ENCODE assay signal across 8 mouse cellular contexts in the genomic region with DNA sequence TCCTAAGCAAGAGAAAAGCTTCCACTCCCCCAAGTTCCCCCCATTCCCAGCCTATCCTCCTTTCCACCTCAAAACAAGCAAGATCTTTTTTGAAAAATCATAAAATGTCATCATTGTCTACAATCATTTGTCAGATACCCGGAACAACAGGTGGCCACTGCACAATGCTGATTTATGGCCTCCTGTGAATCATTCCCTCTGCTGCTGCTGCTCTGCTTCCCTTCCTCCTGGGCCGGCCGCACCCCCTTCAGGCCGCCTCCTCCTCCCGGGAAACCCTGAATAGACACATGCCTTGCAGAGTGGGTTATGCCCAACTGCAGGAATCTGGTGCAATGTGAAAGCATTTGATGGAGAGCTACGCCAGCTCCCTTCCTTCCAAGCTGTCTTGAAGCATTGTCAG. TPM values are rescaled to one million over a fixed set of nuclear protein-coding genes. Genes with fewer than 3 reads are reported as not detected.
DNase-seq lines count a peak whose midpoint lies in the region; ATAC-seq and TF ChIP-seq lines count a peak whose summit lies in the region.
"Had no signal": no experiment of that assay in that cellular context is flagged by ENCODE, and none has a peak within 500 bp of the region (broad histone marks: within the 10 kb centered on the region; RNA-seq: fewer than 3 reads in every experiment).

No protein-coding gene starts in this region.

- H3K36me3 ChIP-seq in hindbrain, embryonic 16.5 days (ENCODE audit: control insufficient read depth, insufficient read depth, low read length) = no peaks in the 10 kb centered on the region
- no peaks in the 10 kb centered on the region for H3K36me3 ChIP-seq in myocyte (ENCODE audit: control insufficient read depth, insufficient read depth)
- no peaks in the 10 kb centered on the region for H3K36me3 ChIP-seq in lung, postnatal 0 days (ENCODE audit: insufficient read depth, low read length)

- 13% methylated on average over 6 of the region's 6 CpGs for WGBS in hindbrain, embryonic 16.5 days
- WGBS in lung, postnatal 0 days = 53% methylated on average over 6 of the region's 6 CpGs

- no peaks in the 10 kb centered on the region for H3K27me3 ChIP-seq in hindbrain, embryonic 16.5 days (replicated peaks; ENCODE audit: control insufficient read depth, insufficient read depth, low read length)
- H3K27me3 ChIP-seq in myocyte (ENCODE audit: control insufficient read depth, insufficient read depth, insufficient read length) = no peaks in the 10 kb centered on the region
- no peaks in the 10 kb centered on the region; the same call in 1 of the 2 replicates for H3K27me3 ChIP-seq in lung, postnatal 0 days (replicated peaks; ENCODE audit: insufficient read depth, low read length)

- peak overlapping the region; percentile 55 for H3K9ac ChIP-seq in hindbrain, embryonic 16.5 days (ENCODE audit: low read depth, low read length)
- H3K9ac ChIP-seq in lung, postnatal 0 days (replicated peaks; ENCODE audit: low read depth) = no peak overlapping the region

- H3K79me2 ChIP-seq in myocyte (ENCODE audit: control insufficient read depth, insufficient read depth) = peaks cover 4% of the 10 kb centered on the region

- H3K4me3 ChIP-seq in hindbrain, embryonic 16.5 days (ENCODE audit: low read length) = peak overlapping the region; percentile 46
- H3K4me3 ChIP-seq in myocyte = no peak overlapping the region
- no peak overlapping the region for H3K4me3 ChIP-seq in lung, postnatal 0 days (ENCODE audit: low read depth, low read length)

- ATAC-seq in hindbrain, embryonic 16.5 days = no peak
- no peak for ATAC-seq in lung, postnatal 0 days

- H3K27ac ChIP-seq in hindbrain, embryonic 16.5 days (ENCODE audit: low read depth, low read length) = peak overlapping the region; percentile 26; the same call in 1 of the 2 replicates
- no peak overlapping the region for H3K27ac ChIP-seq in lung, postnatal 0 days (ENCODE audit: low read length)
- H3K27ac ChIP-seq: macrophage had no signal

- H3K4me2 ChIP-seq in hindbrain, embryonic 16.5 days (ENCODE audit: low read length) = peak overlapping the region; percentile 69
- H3K4me2 ChIP-seq in myocyte (ENCODE audit: low read depth) = peak overlapping the region; percentile 76
- H3K4me2 ChIP-seq in lung, postnatal 0 days (replicated peaks; ENCODE audit: low read depth, low read length) = no peak overlapping the region

- H3K9me3 ChIP-seq in hindbrain, embryonic 16.5 days (ENCODE audit: control insufficient read depth, low read length) = no peaks in the 10 kb centered on the region
- H3K9me3 ChIP-seq in lung, postnatal 0 days (ENCODE audit: low read length) = no peaks in the 10 kb centered on the region

- no peak for TF ChIP-seq EP300 in lung, postnatal 0 days (IDR thresholded peaks at IDR 0.05)

- DNase-seq in adrenal gland, adult 8-10 months = peak; percentile 52
- DNase-seq in cerebellum, postnatal 25 days = peak; percentile 70 to 78
- no peak for DNase-seq in adipocyte (ENCODE audit: low spot score)
- no peak for DNase-seq in lung, postnatal 0 days (ENCODE audit: low spot score)
- DNase-seq in c-Kit-positive CD71-positive TER-119-positive erythroid progenitor cells, embryonic 14.5 days (ENCODE audit: low spot score) = no peak

- TF ChIP-seq POLR2A in myocyte (IDR thresholded peaks at IDR 0.05; ENCODE audit: insufficient read length, low read depth) = no peak

- H3K4me1 ChIP-seq in hindbrain, embryonic 16.5 days (ENCODE audit: control insufficient read depth, insufficient read depth, low read depth, low read length) = peaks cover 51% of the 10 kb centered on the region
- peaks cover 5% of the 10 kb centered on the region; the same call in 1 of the 2 replicates for H3K4me1 ChIP-seq in lung, postnatal 0 days (ENCODE audit: insufficient read depth, low read depth, low read length)

- no peak for TF ChIP-seq CTCF in lung, postnatal 0 days (IDR thresholded peaks at IDR 0.05)

- H3ac ChIP-seq in myocyte (ENCODE audit: control insufficient read depth, insufficient read length) = no peak overlapping the region

TF ChIP-seq in myocyte, 11 proteins besides CTCF, POLR2A, EP300 and RAD21:
- TF ChIP-seq POLR2AphosphoS2 (IDR thresholded peaks at IDR 0.05; ENCODE audit: insufficient read length, low read depth) (no peak), REST (IDR thresholded peaks at IDR 0.05; ENCODE audit: insufficient read depth, insufficient read length) (no peak), MYOG (IDR thresholded peaks at IDR 0.05; ENCODE audit: control insufficient read depth in 1 of 3, insufficient read depth in 1 of 3, insufficient read length in 2 of 3, low read depth in 2 of 3) (peak in 2 of 3 experiments; percentile 54 to 67), MYOD1 (IDR thresholded peaks at IDR 0.05; ENCODE audit: control insufficient read depth in 1 of 3, insufficient read length in 2 of 3, low read depth in 2 of 3) (peak; percentile 70 to 96 (median 90)), TCF12 (IDR thresholded peaks at IDR 0.05; ENCODE audit: insufficient read depth, poor library complexity, severe bottlenecking) (peak; percentile 66), E2F4 (IDR thresholded peaks at IDR 0.05; ENCODE audit: insufficient read depth) (no peak), MAX (IDR thresholded peaks at IDR 0.05; ENCODE audit: low read depth) (no peak), TCF3 (IDR thresholded peaks at IDR 0.05; ENCODE audit: insufficient read length, low read depth) (peak; percentile 64), CEBPB (IDR thresholded peaks at IDR 0.05; ENCODE audit: insufficient read depth, poor library complexity, severe bottlenecking) (peak; percentile 13; the same call in 1 of the 2 replicates), USF1 (IDR thresholded peaks at IDR 0.05; ENCODE audit: low read depth) (no peak), SRF (IDR thresholded peaks at IDR 0.05; ENCODE audit: control insufficient read depth, insufficient read length, low read depth) (no peak)

RNA-seq across cellular contexts. Expression of gene Lrrc4, which starts 3.0 kb away (rescaled TPM):
- total RNA-seq in adrenal gland, adult 8-10 months (2022) = 1 to 10 TPM; 5.9 to 8.0 (median 7.1) TPM
- polyA plus RNA-seq in hindbrain, embryonic 16.5 days (2015; fragmentation: Nextera tagmentation; extraction: Ambion mirVana) = 7.2 and 7.4 TPM in 2 replicates
- 0.72 TPM for polyA plus RNA-seq in myocyte (2012; fragmentation: generic; extraction: Trizol)
- 0.35 TPM in 2 replicates for polyA plus RNA-seq in lung, postnatal 0 days (2015; fragmentation: Nextera tagmentation; extraction: Ambion mirVana)

Comparison
In these comparisons a context has a peak if more than half of its experiments do, and no peak if none do; other contexts are left out.
1. DNase-seq: peak in adrenal gland, adult 8-10 months (single experiment) and cerebellum, postnatal 25 days (2 of 2); none in adipocyte (single experiment), lung, postnatal 0 days (single experiment) and c-Kit-positive CD71-positive TER-119-positive erythroid progenitor cells, embryonic 14.5 days (single experiment).